In the genomic region with DNA sequence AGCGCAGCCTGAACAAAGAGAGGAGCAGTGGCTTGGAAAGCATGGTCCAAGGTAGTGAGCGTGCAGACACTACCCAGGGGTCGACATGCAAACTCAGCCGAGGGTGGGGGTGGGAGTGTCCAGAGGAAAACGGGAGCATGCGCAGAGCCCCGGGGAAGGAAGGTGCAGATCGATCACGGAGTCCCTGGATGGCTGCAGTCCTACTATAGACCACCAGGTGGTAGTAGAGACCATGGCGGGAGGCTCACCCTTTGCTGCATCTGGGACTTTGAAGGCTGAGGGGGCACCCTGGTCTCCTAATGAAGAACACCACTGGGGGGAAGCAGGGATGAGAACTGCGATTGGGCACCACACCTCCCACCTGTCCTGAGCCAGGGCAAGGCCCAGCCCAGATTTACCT, we compare ENCODE assay signal across 9 mouse cellular contexts. TPM values are rescaled to one million over a fixed set of nuclear protein-coding genes. Genes with fewer than 3 reads are reported as not detected.
A peak's percentile ranks its signal among the peaks of the same experiment; 100 is the strongest.
DNase-seq lines count a peak whose midpoint lies in the region; ATAC-seq lines count a peak whose summit lies in the region.
"Had no signal": no experiment of that assay in that cellular context is flagged by ENCODE, and none has a peak within 500 bp of the region (broad histone marks: within the 10 kb centered on the region; RNA-seq: fewer than 3 reads in every experiment).

No protein-coding gene starts in this region.

- peak overlapping the region; percentile 32 for H3K4me3 ChIP-seq in hindbrain, embryonic 15.5 days
- H3K4me3 ChIP-seq in limb, embryonic 10.5 days: peak overlapping the region; percentile 74
- H3K4me3 ChIP-seq in midbrain, embryonic 11.5 days (ENCODE audit: low read depth, low read length): peak overlapping the region; percentile 18; the same call in 1 of the 2 replicates

- peaks cover 57% of the 10 kb centered on the region for H3K4me1 ChIP-seq in hindbrain, embryonic 15.5 days (replicated peaks)
- peaks cover 47% of the 10 kb centered on the region for H3K4me1 ChIP-seq in limb, embryonic 10.5 days
- peaks cover 26% of the 10 kb centered on the region for H3K4me1 ChIP-seq in midbrain, embryonic 11.5 days (ENCODE audit: control insufficient read depth, insufficient read depth, low read length)

- H3K27me3 ChIP-seq in hindbrain, embryonic 15.5 days: no peaks in the 10 kb centered on the region
- no peaks in the 10 kb centered on the region for H3K27me3 ChIP-seq in limb, embryonic 10.5 days (ENCODE audit: low read depth, poor library complexity, severe bottlenecking)
- no peaks in the 10 kb centered on the region for H3K27me3 ChIP-seq in midbrain, embryonic 11.5 days (ENCODE audit: control insufficient read depth, insufficient read depth, low read length)
- H3K27me3 ChIP-seq: Patski had no signal

- no peak overlapping the region for H3K27ac ChIP-seq in hindbrain, embryonic 15.5 days (replicated peaks)
- H3K27ac ChIP-seq in limb, embryonic 10.5 days: peak overlapping the region; percentile 95
- H3K27ac ChIP-seq in midbrain, embryonic 11.5 days (ENCODE audit: low read depth, low read length): no peak overlapping the region

- no peaks in the 10 kb centered on the region for H3K9me3 ChIP-seq in hindbrain, embryonic 15.5 days
- H3K9me3 ChIP-seq in limb, embryonic 10.5 days (replicated peaks): no peaks in the 10 kb centered on the region
- H3K9me3 ChIP-seq in midbrain, embryonic 11.5 days (ENCODE audit: control insufficient read depth, low read length): no peaks in the 10 kb centered on the region

- 5% methylated on average over 11 of the region's 11 CpGs for WGBS in hindbrain, embryonic 15.5 days
- 4% methylated on average over 11 of the region's 11 CpGs for WGBS in limb, embryonic 10.5 days
- WGBS in midbrain, embryonic 11.5 days: 2% methylated on average over 11 of the region's 11 CpGs

- peak overlapping the region; percentile 62 for H3K4me2 ChIP-seq in hindbrain, embryonic 15.5 days
- H3K4me2 ChIP-seq in midbrain, embryonic 11.5 days: peak overlapping the region; percentile 51

- DNase-seq in layer of hippocampus, adult 11-12 months (ENCODE audit: low spot score): peak; percentile 83
- DNase-seq in layer of hippocampus, adult 9-10 months (ENCODE audit: low spot score): no peak
- peak; percentile 79 for DNase-seq in cerebellum, adult 9-10 months
- DNase-seq in forelimb bud, embryonic 11.5 days (ENCODE audit: low read depth, low spot score): peak; percentile 89
- DNase-seq in limb, embryonic 10.5 days (ENCODE audit: low spot score): peak; percentile 93
- peak; percentile 99 for DNase-seq in midbrain, embryonic 11.5 days (ENCODE audit: low spot score, missing footprints)
- DNase-seq in spleen, adult 18-20 months: peak; percentile 48 to 78

- peaks cover 13% of the 10 kb centered on the region for H3K36me3 ChIP-seq in hindbrain, embryonic 15.5 days
- peaks cover 43% of the 10 kb centered on the region for H3K36me3 ChIP-seq in limb, embryonic 10.5 days
- no peaks in the 10 kb centered on the region for H3K36me3 ChIP-seq in midbrain, embryonic 11.5 days (ENCODE audit: control insufficient read depth, insufficient read depth, low read length)

- peak overlapping the region; percentile 40; the same call in 1 of the 2 replicates for H3K9ac ChIP-seq in hindbrain, embryonic 15.5 days
- 0 out of 2 replicates have a peak overlapping the region, but pooled peaks have one; percentile 44 for H3K9ac ChIP-seq in midbrain, embryonic 11.5 days (ENCODE audit: low read length)

- ATAC-seq in hindbrain, embryonic 15.5 days (ENCODE audit: low FRiP score, low read depth): peak; percentile 61
- ATAC-seq in midbrain, embryonic 11.5 days (ENCODE audit: low FRiP score): peak; percentile 57
- ATAC-seq: Patski had no signal

RNA-seq across cellular contexts. Expression of a gene that starts 2.6 kb away (rescaled TPM):
- 6.0 and 7.4 TPM in 2 replicates for polyA plus RNA-seq in hindbrain, embryonic 15.5 days (2015; fragmentation: Nextera tagmentation; extraction: Ambion mirVana)
- polyA plus RNA-seq in limb, embryonic 10.5 days (2016; fragmentation: Nextera tagmentation; extraction: Ambion mirVana): 47.4 and 53.4 TPM in 2 replicates
- polyA plus RNA-seq in midbrain, embryonic 11.5 days (2014; fragmentation: Nextera tagmentation; extraction: Ambion mirVana): 15.3 and 17.5 TPM in 2 replicates

RNA-seq across cellular contexts. Expression of a gene that starts 9.3 kb away (rescaled TPM):
- 71.0 and 77.1 TPM in 2 replicates for polyA plus RNA-seq in hindbrain, embryonic 15.5 days (2015; fragmentation: Nextera tagmentation; extraction: Ambion mirVana)
- 29.4 TPM in 2 replicates for polyA plus RNA-seq in limb, embryonic 10.5 days (2016; fragmentation: Nextera tagmentation; extraction: Ambion mirVana)
- 17.0 and 18.7 TPM in 2 replicates for polyA plus RNA-seq in midbrain, embryonic 11.5 days (2014; fragmentation: Nextera tagmentation; extraction: Ambion mirVana)

RNA-seq across cellular contexts. Expression of a gene that starts 17.7 kb away (rescaled TPM):
- polyA plus RNA-seq in hindbrain, embryonic 15.5 days (2015; fragmentation: Nextera tagmentation; extraction: Ambion mirVana): 62.4 and 72.3 TPM in 2 replicates
- 13.2 and 18.4 TPM in 2 replicates for polyA plus RNA-seq in limb, embryonic 10.5 days (2016; fragmentation: Nextera tagmentation; extraction: Ambion mirVana)
- polyA plus RNA-seq in midbrain, embryonic 11.5 days (2014; fragmentation: Nextera tagmentation; extraction: Ambion mirVana): 4.6 and 6.4 TPM in 2 replicates

RNA-seq across cellular contexts. Expression of a gene that starts 21.3 kb away (rescaled TPM):
- 0.09 and 0.34 TPM in 2 replicates for polyA plus RNA-seq in hindbrain, embryonic 15.5 days (2015; fragmentation: Nextera tagmentation; extraction: Ambion mirVana)
- 0.24 TPM in 1 of 2 replicates, not detected in the other for polyA plus RNA-seq in limb, embryonic 10.5 days (2016; fragmentation: Nextera tagmentation; extraction: Ambion mirVana)
- polyA plus RNA-seq in midbrain, embryonic 11.5 days (2014; fragmentation: Nextera tagmentation; extraction: Ambion mirVana): 0.33 TPM in 1 of 2 replicates, not detected in the other

RNA-seq across cellular contexts. Expression of a gene that starts 24.6 kb away (rescaled TPM):
- polyA plus RNA-seq in hindbrain, embryonic 15.5 days (2015; fragmentation: Nextera tagmentation; extraction: Ambion mirVana): 0.89 and 1.1 TPM in 2 replicates
- polyA plus RNA-seq in limb, embryonic 10.5 days (2016; fragmentation: Nextera tagmentation; extraction: Ambion mirVana): 0.25 and 0.30 TPM in 2 replicates
- 0.23 and 0.40 TPM in 2 replicates for polyA plus RNA-seq in midbrain, embryonic 11.5 days (2014; fragmentation: Nextera tagmentation; extraction: Ambion mirVana)

Comparison
In these comparisons a context has a peak if more than half of its experiments do, and no peak if none do; other contexts are left out.
1. H3K4me3 ChIP-seq: peak in every context shown above with its lines; median percentile 74 in limb, embryonic 10.5 days; 32 in hindbrain, embryonic 15.5 days; 18 in midbrain, embryonic 11.5 days.